Mouse (Mus musculus): ENCODE results near the gene Hinfp. TPM values are rescaled to one million over a fixed set of nuclear protein-coding genes. Genes with fewer than 3 reads are reported as not detected.

Gene Hinfp
- polyA plus RNA-seq, 1 experiment: 6.5 TPM

DNA sequence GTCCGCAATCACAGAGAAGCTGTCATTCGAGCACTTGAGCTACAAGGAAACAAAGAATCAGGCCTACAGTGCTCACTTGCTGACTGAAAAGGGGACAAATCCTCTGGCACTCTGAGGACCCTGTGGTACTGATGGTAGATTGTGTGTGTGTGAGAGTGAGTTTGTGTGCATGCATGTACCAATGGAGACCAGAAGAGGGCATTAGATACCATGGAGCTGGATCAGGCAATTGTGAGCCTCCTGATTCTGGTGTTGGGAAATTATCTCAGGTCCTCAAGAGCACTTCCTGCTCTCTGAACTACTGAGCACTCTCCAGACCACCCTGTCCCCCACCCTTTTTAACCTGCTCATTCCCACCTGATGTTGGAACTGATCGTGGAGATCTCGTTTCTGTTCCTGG, 43.1 kb upstream of the Hinfp start:
- peaks cover under 1% of the 10 kb centered on the region for H3K79me2 ChIP-seq (ENCODE audit: control insufficient read depth, insufficient read depth)
- TF ChIP-seq TCF12 (IDR thresholded peaks at IDR 0.05; ENCODE audit: insufficient read depth, poor library complexity, severe bottlenecking) (no peak), USF1 (IDR thresholded peaks at IDR 0.05; ENCODE audit: low read depth) (no peak), CEBPB (IDR thresholded peaks at IDR 0.05; ENCODE audit: insufficient read depth, poor library complexity, severe bottlenecking) (no peak), REST (IDR thresholded peaks at IDR 0.05; ENCODE audit: insufficient read depth, insufficient read length) (no peak), MYOD1 (IDR thresholded peaks at IDR 0.05; ENCODE audit: control insufficient read depth in 1 of 3, insufficient read length in 2 of 3, low read depth in 2 of 3) (no peak), MAX (IDR thresholded peaks at IDR 0.05; ENCODE audit: low read depth) (no peak), POLR2AphosphoS2 (IDR thresholded peaks at IDR 0.05; ENCODE audit: insufficient read length, low read depth) (no peak)
- no peaks in the 10 kb centered on the region for H3K27me3 ChIP-seq (ENCODE audit: control insufficient read depth, insufficient read depth, insufficient read length)
- no peak overlapping the region for H3K4me2 ChIP-seq (ENCODE audit: low read depth)
- H3K36me3 ChIP-seq (ENCODE audit: control insufficient read depth, insufficient read depth): peaks cover 27% of the 10 kb centered on the region
- no peak overlapping the region for H3ac ChIP-seq (ENCODE audit: control insufficient read depth, insufficient read length)
- no peak overlapping the region for H3K4me3 ChIP-seq

DNA sequence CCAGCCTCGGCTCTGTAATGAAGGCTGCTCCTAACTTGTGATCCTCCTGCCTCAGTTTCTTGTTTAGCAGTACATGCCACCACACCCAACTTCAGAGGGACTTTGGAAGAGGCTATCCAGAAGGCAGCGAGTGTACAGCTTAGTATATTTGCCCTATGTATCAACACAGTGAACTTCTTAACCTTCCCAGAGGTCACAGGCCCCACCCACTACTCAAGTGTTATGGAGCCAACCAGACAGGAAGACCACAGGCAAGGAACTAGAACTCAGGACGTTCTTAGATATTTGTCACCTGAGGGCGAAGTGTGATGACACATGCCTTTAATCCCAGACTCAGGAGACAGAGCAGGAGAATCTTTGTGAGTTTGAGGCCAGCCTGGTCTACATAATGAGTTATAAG, 42.1 kb upstream of the Hinfp start:
- Histone ChIP-seq H3K36me3 (ENCODE audit: control insufficient read depth, insufficient read depth) (peaks cover 21% of the 10 kb centered on the region), H3K27me3 (ENCODE audit: control insufficient read depth, insufficient read depth, insufficient read length) (no peaks in the 10 kb centered on the region), H3K79me2 (ENCODE audit: control insufficient read depth, insufficient read depth) (peaks cover 10% of the 10 kb centered on the region), H3ac (ENCODE audit: control insufficient read depth, insufficient read length) (no peak overlapping the region), H3K4me3 (no peak overlapping the region), H3K4me2 (ENCODE audit: low read depth) (no peak overlapping the region)
- TF ChIP-seq CEBPB (IDR thresholded peaks at IDR 0.05; ENCODE audit: insufficient read depth, poor library complexity, severe bottlenecking) (no peak), USF1 (IDR thresholded peaks at IDR 0.05; ENCODE audit: low read depth) (no peak), SRF (IDR thresholded peaks at IDR 0.05; ENCODE audit: control insufficient read depth, insufficient read length, low read depth) (no peak), POLR2A (IDR thresholded peaks at IDR 0.05; ENCODE audit: insufficient read length, low read depth) (no peak), MYOD1 (IDR thresholded peaks at IDR 0.05; ENCODE audit: control insufficient read depth in 1 of 3, insufficient read length in 2 of 3, low read depth in 2 of 3) (no peak), TCF12 (IDR thresholded peaks at IDR 0.05; ENCODE audit: insufficient read depth, poor library complexity, severe bottlenecking) (no peak), POLR2AphosphoS2 (IDR thresholded peaks at IDR 0.05; ENCODE audit: insufficient read length, low read depth) (no peak), MAX (IDR thresholded peaks at IDR 0.05; ENCODE audit: low read depth) (no peak), MYOG (IDR thresholded peaks at IDR 0.05; ENCODE audit: control insufficient read depth in 1 of 3, insufficient read depth in 1 of 3, insufficient read length in 2 of 3, low read depth in 2 of 3) (no peak), E2F4 (IDR thresholded peaks at IDR 0.05; ENCODE audit: insufficient read depth) (no peak), REST (IDR thresholded peaks at IDR 0.05; ENCODE audit: insufficient read depth, insufficient read length) (no peak), TCF3 (IDR thresholded peaks at IDR 0.05; ENCODE audit: insufficient read length, low read depth) (no peak)

DNA sequence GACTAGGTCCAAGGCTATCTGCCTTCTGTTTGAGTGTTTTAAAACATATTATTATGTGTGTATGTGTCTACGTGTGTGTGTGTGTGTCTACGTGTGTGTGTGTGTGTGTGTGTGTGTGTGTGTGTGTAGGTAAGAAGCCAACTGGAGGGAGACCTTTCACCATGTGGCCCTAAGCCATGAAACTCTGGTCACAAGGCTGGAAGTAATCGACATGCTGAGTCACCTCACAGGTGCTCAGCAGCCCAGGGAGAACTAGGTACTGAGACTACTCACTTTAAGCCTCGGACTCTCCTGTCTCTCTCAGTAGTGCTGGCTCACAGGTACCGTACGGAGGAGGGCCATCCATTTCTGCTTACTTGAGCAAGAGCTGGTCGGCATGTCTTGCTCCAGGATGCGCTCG, 41.7 kb upstream of the Hinfp start:
- TF ChIP-seq POLR2AphosphoS2 (IDR thresholded peaks at IDR 0.05; ENCODE audit: insufficient read length, low read depth) (no peak), E2F4 (IDR thresholded peaks at IDR 0.05; ENCODE audit: insufficient read depth) (no peak)
- peaks cover 21% of the 10 kb centered on the region for H3K36me3 ChIP-seq (ENCODE audit: control insufficient read depth, insufficient read depth)
- H3K27me3 ChIP-seq (ENCODE audit: control insufficient read depth, insufficient read depth, insufficient read length): no peaks in the 10 kb centered on the region
- peaks cover 13% of the 10 kb centered on the region for H3K79me2 ChIP-seq (ENCODE audit: control insufficient read depth, insufficient read depth)
- no peak overlapping the region for H3K4me3 ChIP-seq
- no peak overlapping the region for H3ac ChIP-seq (ENCODE audit: control insufficient read depth, insufficient read length)
- no peak overlapping the region for H3K4me2 ChIP-seq (ENCODE audit: low read depth)

DNA sequence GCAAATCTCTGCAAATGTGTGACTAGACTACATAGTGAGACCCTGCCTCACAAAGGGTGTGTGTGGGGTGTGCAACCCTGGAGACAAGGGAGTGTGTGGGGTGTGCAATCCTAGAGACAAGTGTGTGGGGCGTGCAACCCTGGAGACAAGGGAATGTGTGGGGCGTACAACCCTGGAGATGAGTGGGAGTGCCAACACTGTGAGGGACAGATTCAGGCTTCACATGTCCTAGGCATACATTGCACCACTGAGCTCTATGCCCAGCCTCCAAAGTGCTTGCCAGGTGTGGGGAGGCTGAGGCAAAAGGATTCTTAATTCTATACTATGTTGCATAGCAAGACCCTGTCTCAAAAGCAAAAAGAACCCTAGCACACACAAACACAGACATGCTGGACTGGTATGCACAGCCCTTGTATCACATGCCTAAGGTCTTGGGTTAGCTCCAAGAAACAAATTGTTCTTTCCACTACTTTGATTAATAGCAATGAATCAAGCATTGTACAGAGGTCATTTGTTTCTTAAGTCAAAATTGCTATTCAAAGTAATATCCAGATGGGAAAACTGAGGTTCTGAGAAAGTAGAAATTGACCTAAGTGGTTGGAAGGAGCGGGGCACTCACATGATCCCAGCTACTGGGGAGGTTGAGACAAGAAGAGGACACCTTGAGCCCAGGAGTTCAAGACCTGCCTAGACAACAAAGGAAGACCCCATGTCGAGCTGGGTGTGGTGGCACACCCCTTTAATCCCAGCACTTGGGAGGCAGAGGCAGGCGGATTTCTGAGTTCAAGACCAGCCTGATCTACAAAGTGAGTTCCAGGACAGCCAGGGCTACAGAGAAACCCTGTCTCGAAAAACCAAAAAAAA, 40.3 kb upstream of the Hinfp start:
- TF ChIP-seq REST (IDR thresholded peaks at IDR 0.05; ENCODE audit: insufficient read depth, insufficient read length) (no peak), POLR2AphosphoS2 (IDR thresholded peaks at IDR 0.05; ENCODE audit: insufficient read length, low read depth) (peak; percentile 54), SRF (IDR thresholded peaks at IDR 0.05; ENCODE audit: control insufficient read depth, insufficient read length, low read depth) (no peak)
- Histone ChIP-seq H3K27me3 (ENCODE audit: control insufficient read depth, insufficient read depth, insufficient read length) (no peaks in the 10 kb centered on the region), H3K79me2 (ENCODE audit: control insufficient read depth, insufficient read depth) (peaks cover 16% of the 10 kb centered on the region), H3ac (ENCODE audit: control insufficient read depth, insufficient read length) (no peak overlapping the region), H3K4me2 (ENCODE audit: low read depth) (no peak overlapping the region), H3K36me3 (ENCODE audit: control insufficient read depth, insufficient read depth) (peaks cover 21% of the 10 kb centered on the region), H3K4me3 (no peak overlapping the region)

DNA sequence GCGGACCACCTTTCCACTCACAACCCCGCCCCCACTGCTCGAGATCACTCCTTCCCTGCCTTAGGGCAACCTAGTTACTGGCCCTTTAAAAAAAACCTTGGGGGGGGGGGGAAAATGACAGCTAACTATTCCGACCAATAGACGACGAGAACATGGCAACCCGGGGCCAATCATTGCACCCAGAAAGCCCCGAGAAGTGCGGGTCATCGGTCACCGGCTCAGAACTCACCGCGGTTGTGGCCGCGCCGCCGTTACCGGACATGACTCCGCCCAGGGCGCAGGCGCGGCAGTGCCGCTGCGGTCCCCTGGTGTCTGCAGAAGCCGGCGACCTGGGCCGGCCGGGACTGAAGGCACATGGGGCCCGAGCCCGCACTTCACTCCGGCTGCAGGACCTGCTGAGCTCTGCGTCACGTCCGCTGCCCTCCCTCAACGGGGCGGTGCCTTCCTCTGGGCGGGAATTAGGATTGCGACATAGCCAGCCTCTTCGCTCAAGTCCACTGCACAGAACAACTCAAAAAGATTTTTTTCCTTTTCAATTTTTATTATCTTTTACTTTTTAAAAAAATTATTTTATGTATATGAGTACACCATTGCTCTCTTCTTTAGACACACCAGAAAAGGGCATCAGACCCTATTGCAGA, 38.4 kb upstream of the Hinfp start, which contains the start of gene Hmbs:
TSS of gene Hmbs (minus strand) at position 448 of the 641 bp plus-strand sequence.
- TF ChIP-seq POLR2A (IDR thresholded peaks at IDR 0.05; ENCODE audit: insufficient read length, low read depth) (peak; percentile 71), CEBPB (IDR thresholded peaks at IDR 0.05; ENCODE audit: insufficient read depth, poor library complexity, severe bottlenecking) (peak; percentile 99), MAX (IDR thresholded peaks at IDR 0.05; ENCODE audit: low read depth) (no peak), MYOG (IDR thresholded peaks at IDR 0.05; ENCODE audit: control insufficient read depth in 1 of 3, insufficient read depth in 1 of 3, insufficient read length in 2 of 3, low read depth in 2 of 3) (no peak), E2F4 (IDR thresholded peaks at IDR 0.05; ENCODE audit: insufficient read depth) (peak; percentile 96), POLR2AphosphoS2 (IDR thresholded peaks at IDR 0.05; ENCODE audit: insufficient read length, low read depth) (peak; percentile 85), SRF (IDR thresholded peaks at IDR 0.05; ENCODE audit: control insufficient read depth, insufficient read length, low read depth) (no peak)
- no peaks in the 10 kb centered on the region for H3K27me3 ChIP-seq (ENCODE audit: control insufficient read depth, insufficient read depth, insufficient read length)
- peaks cover 18% of the 10 kb centered on the region for H3K79me2 ChIP-seq (ENCODE audit: control insufficient read depth, insufficient read depth)
- peak within 1 kb of the TSS; percentile 57 for H3ac ChIP-seq (ENCODE audit: control insufficient read depth, insufficient read length)
- H3K36me3 ChIP-seq (ENCODE audit: control insufficient read depth, insufficient read depth): peaks cover 11% of the 10 kb centered on the region
- peak within 1 kb of the TSS; percentile 94 for H3K4me2 ChIP-seq (ENCODE audit: low read depth)
- peak within 1 kb of the TSS; percentile 51 for H3K4me3 ChIP-seq

Measured in myocyte (in vitro differentiated cells).